Mouse (Mus musculus) MEL (cell line): Measurements from ENCODE around the gene Pcx. TPM values are rescaled to one million over a fixed set of nuclear protein-coding genes. Genes with fewer than 3 reads are reported as not detected.

ENCODE experiments used
- DNase-seq: peaks from one replicate; pipeline ENCODE4 v3.0.0; 2011; ENCODE audit warnings: low read depth, low spot score
- H3K27ac ChIP-seq: 2 replicates; pipeline ENCODE4 v1.5.1; 2012; ENCODE audit warnings: low read depth, mild to moderate bottlenecking, control low read depth, low read length, moderate library complexity; ENCODE audit not compliant: control insufficient read depth
- H3K27me3 ChIP-seq, 2 experiments: fragments of 150-350 bp in 1 of 2; sonication (generic) in 1 of 2; 2 replicates each; pipeline ENCODE4 v1.6.1; 2012; ENCODE audit warnings: low read length in 2 of 2, mild to moderate bottlenecking in 2 of 2, improper control_type of control experiment in 1 of 2, moderate library complexity in 1 of 2; ENCODE audit not compliant: insufficient read depth in 2 of 2, control insufficient read depth in 1 of 2
- H3K36me3 ChIP-seq, 2 experiments: 2 replicates each; pipeline ENCODE4 v1.6.1; 2012 to 2014; ENCODE audit warnings: low read length in 2 of 2, improper control_type of control experiment in 1 of 2, inconsistent platforms in 1 of 2, mild to moderate bottlenecking in 1 of 2; ENCODE audit not compliant: insufficient read depth in 2 of 2, control insufficient read depth in 1 of 2
- H3K4me1 ChIP-seq, 2 experiments: fragments of 150-350 bp in 1 of 2; sonication (generic) in 1 of 2; 2 replicates each; pipeline ENCODE4 v1.6.1; 2012; ENCODE audit warnings: low read length in 2 of 2, improper control_type of control experiment in 1 of 2, mild to moderate bottlenecking in 1 of 2; ENCODE audit not compliant: insufficient read depth in 2 of 2, control insufficient read depth in 1 of 2
- H3K4me3 ChIP-seq, 2 experiments: fragments of 150-350 bp in 1 of 2; sonication (generic) in 1 of 2; 2 replicates each; pipeline ENCODE4 v1.5.1; 2012; ENCODE audit warnings: low read depth in 2 of 2, low read length in 2 of 2, mild to moderate bottlenecking in 2 of 2, moderate library complexity in 2 of 2, control low read depth in 1 of 2, improper control_type of control experiment in 1 of 2; ENCODE audit not compliant: control insufficient read depth in 1 of 2, insufficient read depth in 1 of 2
- H3K79me2 ChIP-seq: 2 replicates; pipeline ENCODE4 v1.6.1; 2012; ENCODE audit warnings: mild to moderate bottlenecking, low read length, moderate library complexity; ENCODE audit not compliant: control insufficient read depth, poor library complexity, insufficient read depth
- H3K9ac ChIP-seq: 2 replicates; pipeline ENCODE4 v1.6.1; 2012; ENCODE audit warnings: low read depth, mild to moderate bottlenecking, control low read depth, low read length, moderate library complexity; ENCODE audit not compliant: control insufficient read depth, poor library complexity, severe bottlenecking
- H3K9me3 ChIP-seq: fragments of 150-350 bp; sonication (generic); replicated peaks from 2 replicates; pipeline ENCODE4 v1.6.1; 2012; ENCODE audit warnings: mild to moderate bottlenecking, low read length, improper control_type of control experiment, moderate library complexity; ENCODE audit not compliant: insufficient read depth
- BHLHE40 ChIP-seq: IDR thresholded peaks from 2 replicates; pipeline ENCODE4 v1.6.1; 2012; ENCODE audit warnings: low read depth, mild to moderate bottlenecking, inconsistent platforms, low read length, improper control_type of control experiment, borderline replicate concordance
- CHD2 ChIP-seq: IDR thresholded peaks from 2 replicates; pipeline ENCODE4 v1.6.1; 2011; ENCODE audit warnings: low read length, improper control_type of control experiment
- E2F4 ChIP-seq: IDR thresholded peaks from 2 replicates; pipeline ENCODE4 v1.6.1; 2011; ENCODE audit warnings: low read depth, low read length, improper control_type of control experiment, borderline replicate concordance
- ELF1 ChIP-seq: IDR thresholded peaks from 2 replicates; pipeline ENCODE4 v1.6.1; 2014; ENCODE audit warnings: low read depth, mild to moderate bottlenecking, inconsistent platforms, low read length, improper control_type of control experiment, moderate library complexity
- EP300 ChIP-seq, 2 experiments: IDR thresholded peaks; 2 replicates each; pipeline ENCODE4 v1.6.1; 2011; ENCODE audit warnings: improper control_type of control experiment in 2 of 2, low read length in 2 of 2, low read depth in 1 of 2, mild to moderate bottlenecking in 1 of 2
- ETS1 ChIP-seq: IDR thresholded peaks from 2 replicates; pipeline ENCODE4 v1.6.1; 2012; ENCODE audit warnings: low read depth, mild to moderate bottlenecking, inconsistent platforms, low read length, improper control_type of control experiment, moderate library complexity
- GABPA ChIP-seq: IDR thresholded peaks from 2 replicates; pipeline ENCODE4 v1.6.1; 2012; ENCODE audit warnings: low read depth, mild to moderate bottlenecking, inconsistent platforms, low read length, improper control_type of control experiment, moderate library complexity
- JUND ChIP-seq: IDR thresholded peaks from 2 replicates; pipeline ENCODE4 v1.6.1; 2011; ENCODE audit warnings: low read depth, mild to moderate bottlenecking, improper control_type of control experiment, low read length
- MAX ChIP-seq: IDR thresholded peaks from 2 replicates; pipeline ENCODE4 v1.6.1; 2011; ENCODE audit warnings: low read length, improper control_type of control experiment
- MXI1 ChIP-seq: IDR thresholded peaks from 2 replicates; pipeline ENCODE4 v1.6.1; 2011; ENCODE audit warnings: mild to moderate bottlenecking, low read depth, low read length, improper control_type of control experiment
- MYC ChIP-seq: IDR thresholded peaks from 2 replicates; pipeline ENCODE4 v1.6.1; 2011; ENCODE audit warnings: low read depth, mild to moderate bottlenecking, low read length, improper control_type of control experiment, moderate library complexity
- NRF1 ChIP-seq: IDR thresholded peaks from 2 replicates; pipeline ENCODE4 v1.6.1; 2014; ENCODE audit warnings: low read depth, mild to moderate bottlenecking, inconsistent platforms, low read length, improper control_type of control experiment, moderate library complexity; ENCODE audit not compliant: poor library complexity, insufficient read depth, severe bottlenecking
- POLR2A ChIP-seq, 2 experiments: IDR thresholded peaks; 2 replicates each; pipeline ENCODE4 v1.6.1; 2011 to 2012; ENCODE audit warnings: low read length in 2 of 2, mild to moderate bottlenecking in 2 of 2, control low read depth in 1 of 2, improper control_type of control experiment in 1 of 2, low read depth in 1 of 2, moderate library complexity in 1 of 2; ENCODE audit not compliant: control insufficient read depth in 1 of 2, insufficient read depth in 1 of 2, poor library complexity in 1 of 2
- POLR2AphosphoS5 ChIP-seq: IDR thresholded peaks from 2 replicates; pipeline ENCODE4 v1.6.1; 2012; ENCODE audit warnings: low read depth, borderline replicate concordance, mild to moderate bottlenecking, inconsistent platforms, low read length, moderate library complexity, mixed read lengths
- RAD21 ChIP-seq: IDR thresholded peaks from 2 replicates; pipeline ENCODE4 v1.6.1; 2011; ENCODE audit warnings: mild to moderate bottlenecking, low read depth, low read length, improper control_type of control experiment
- SMC3 ChIP-seq: IDR thresholded peaks from 2 replicates; pipeline ENCODE4 v1.6.1; 2011; ENCODE audit warnings: low read depth, low read length, improper control_type of control experiment
- TBP ChIP-seq: IDR thresholded peaks from 2 replicates; pipeline ENCODE4 v1.8.0; 2011; ENCODE audit warnings: low read depth, low read length, improper control_type of control experiment
- TCF12 ChIP-seq: IDR thresholded peaks from 2 replicates; pipeline ENCODE4 v1.6.1; 2014; ENCODE audit warnings: low read depth, mild to moderate bottlenecking, inconsistent platforms, low read length, improper control_type of control experiment, moderate library complexity
- UBTF ChIP-seq: IDR thresholded peaks from 2 replicates; pipeline ENCODE4 v1.6.1; 2012; ENCODE audit warnings: low read depth, mild to moderate bottlenecking, inconsistent platforms, low read length, improper control_type of control experiment, moderate library complexity, borderline replicate concordance; ENCODE audit not compliant: insufficient read depth
- USF1 ChIP-seq: IDR thresholded peaks from 2 replicates; pipeline ENCODE4 v1.6.1; 2014; ENCODE audit warnings: low read depth, mild to moderate bottlenecking, inconsistent platforms, low read length, improper control_type of control experiment, moderate library complexity
- ZKSCAN1 ChIP-seq: IDR thresholded peaks from 2 replicates; pipeline ENCODE4 v1.6.1; 2012; ENCODE audit warnings: low read depth, mild to moderate bottlenecking, inconsistent platforms, low read length, improper control_type of control experiment, moderate library complexity
- ZMIZ1 ChIP-seq: IDR thresholded peaks from 2 replicates; pipeline ENCODE4 v1.6.1; 2012; ENCODE audit warnings: low read depth, mild to moderate bottlenecking, inconsistent platforms, low read length, improper control_type of control experiment, moderate library complexity
- polyA plus RNA-seq, 2 experiments: library from polyadenylated mRNA; stranded (reverse) in 1 of 2; unstranded in 1 of 2; fragments of >175 nt in 1 of 2; fragments of >200 nt in 1 of 2; gene quantifications; 2 replicates each; pipeline versions ENCODE4 v1.2.1 to v1.2.4; 2012; ENCODE audit warnings: low replicate concordance in 2 of 2, low read depth in 1 of 2; ENCODE audit not compliant: insufficient read length in 2 of 2, insufficient read depth in 1 of 2, missing spikeins in 1 of 2
- total RNA-seq: library from RNA; depleted of rRNA; stranded (reverse); fragments of 300-350 nt; gene quantifications from 2 replicates; pipeline ENCODE4 v1.2.3, GENCODE M21; 2012

Gene Pcx
- total and polyA plus RNA-seq, 3 experiments: 7.2 to 7.9 TPM; not detected in 1

DNA sequence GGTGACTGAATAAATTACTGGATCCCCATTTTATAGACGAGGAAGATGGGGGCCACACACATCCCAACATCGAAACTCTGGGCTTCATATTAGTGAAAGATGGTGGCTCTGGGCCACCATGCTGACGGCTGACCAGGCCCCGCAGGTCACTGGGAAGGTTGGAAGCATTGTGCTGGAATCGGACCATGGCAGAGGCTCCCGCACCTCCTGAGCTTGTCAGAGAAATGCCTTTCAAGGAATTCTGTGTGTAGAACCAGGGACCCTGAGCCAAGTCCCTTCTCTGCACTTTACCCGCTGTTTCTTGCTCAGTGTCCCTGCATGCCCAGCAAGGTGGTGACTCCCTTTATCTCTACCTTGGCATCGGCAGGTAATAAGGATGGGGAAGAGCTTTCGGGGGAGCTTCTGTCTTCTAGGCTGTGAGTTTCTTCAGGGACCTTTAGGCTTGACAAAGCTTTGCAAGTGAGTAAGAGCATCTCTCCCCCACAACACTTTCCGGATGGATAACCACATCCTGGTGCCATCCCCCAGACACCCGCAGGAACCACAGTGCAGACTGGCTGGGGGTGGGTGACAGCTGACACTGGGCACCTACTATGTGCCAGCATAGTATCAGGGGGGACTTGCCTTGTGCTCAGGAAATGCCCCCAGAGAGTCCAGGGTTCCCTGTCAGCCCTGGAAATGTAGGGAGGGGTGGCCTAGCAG is 34.9 kb upstream of the Pcx start:
- no peak for DNase-seq
- no peak overlapping the region for H3K27ac ChIP-seq
- peaks cover 0 to 2% of the 10 kb centered on the region in 2 experiments; a peak in 1 of 4 replicates for H3K36me3 ChIP-seq
- no peaks in the 10 kb centered on the region for H3K27me3 ChIP-seq
- H3K9me3 ChIP-seq: no peaks in the 10 kb centered on the region
- H3K79me2 ChIP-seq: no peaks in the 10 kb centered on the region
- H3K4me3 ChIP-seq: no peak overlapping the region
- peaks cover 0 to 7% of the 10 kb centered on the region in 2 experiments; a peak in 2 of 4 replicates for H3K4me1 ChIP-seq
- TF ChIP-seq RAD21 (no peak), JUND (no peak), ETS1 (no peak), ZKSCAN1 (no peak), GABPA (no peak), POLR2AphosphoS5 (no peak), BHLHE40 (no peak), ZMIZ1 (no peak), USF1 (no peak), MXI1 (no peak), MAX (no peak)
- H3K9ac ChIP-seq: no peak overlapping the region

DNA sequence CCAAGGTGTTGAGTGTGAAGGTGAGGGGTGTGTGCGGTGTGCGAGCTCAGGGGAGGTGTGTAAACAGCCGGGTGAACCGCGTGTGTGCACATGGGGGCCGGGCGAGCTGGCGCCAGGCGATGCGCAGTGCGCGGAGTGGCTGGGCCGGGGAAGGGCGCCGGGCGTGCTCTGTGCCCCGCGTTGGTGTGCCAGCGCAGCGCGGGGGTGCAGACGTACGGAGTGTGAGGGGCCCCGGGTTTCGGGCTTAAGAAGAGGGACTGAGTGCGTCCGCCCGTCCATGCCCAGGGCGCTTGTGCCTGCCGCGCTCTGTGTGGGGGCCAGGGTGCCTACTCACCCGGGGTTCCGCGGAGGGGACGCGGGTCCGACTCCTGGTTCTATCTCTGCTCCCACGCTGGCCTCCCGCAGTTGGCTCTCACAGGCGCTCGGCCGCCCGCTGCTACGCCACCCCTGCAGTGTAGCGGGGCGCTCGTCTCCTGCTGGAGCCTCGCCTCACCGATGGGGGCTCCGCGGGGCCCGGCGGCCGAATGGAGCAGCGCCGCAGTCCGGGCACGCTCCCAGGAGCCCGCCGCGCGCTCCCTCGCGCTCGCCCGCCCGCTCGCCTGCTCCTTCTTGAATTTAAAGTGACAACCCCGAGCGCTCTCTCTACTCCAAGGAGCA is 33.5 kb upstream of the Pcx start:
- no peak for DNase-seq
- H3K4me3 ChIP-seq: no peak overlapping the region

More for the DNA sequence above, 33.5 kb upstream of the Pcx start:
- H3K79me2 ChIP-seq: no peaks in the 10 kb centered on the region
- H3K27ac ChIP-seq: no peak overlapping the region
- H3K27me3 ChIP-seq: no peaks in the 10 kb centered on the region; a peak in 1 of 4 replicates
- H3K9ac ChIP-seq: no peak overlapping the region
- TF ChIP-seq GABPA: no peak
- TF ChIP-seq POLR2A (IDR thresholded peaks at IDR 0.05; ENCODE audit: control insufficient read depth in 1 of 2, insufficient read depth in 1 of 2, low read depth in 1 of 2, low read length in 2 of 2, poor library complexity in 1 of 2): no peak
- TF ChIP-seq E2F4: no peak
- TF ChIP-seq CHD2: no peak
- TF ChIP-seq MYC: no peak
- no peak for TF ChIP-seq MXI1
- TF ChIP-seq BHLHE40: no peak
- TF ChIP-seq ELF1: no peak
- TF ChIP-seq NRF1: no peak
- no peak for TF ChIP-seq TCF12
- TF ChIP-seq ETS1: no peak
- no peak for TF ChIP-seq TBP
- TF ChIP-seq EP300 (IDR thresholded peaks at IDR 0.05; ENCODE audit: low read depth in 1 of 2, low read length in 2 of 2): no peak
- no peak for TF ChIP-seq UBTF
- TF ChIP-seq SMC3: no peak
- TF ChIP-seq, all 39 proteins: peak for 0
- no peaks in the 10 kb centered on the region for H3K9me3 ChIP-seq
- peaks cover 0 to 7% of the 10 kb centered on the region in 2 experiments; a peak in 2 of 4 replicates for H3K4me1 ChIP-seq
- H3K36me3 ChIP-seq: peaks cover 0 to 2% of the 10 kb centered on the region in 2 experiments; a peak in 1 of 4 replicates
